Mouse (Mus musculus) embryonic facial prominence, embryonic 13.5 days (tissue): Measurements from ENCODE around the gene Adamts16. TPM values are rescaled to one million over a fixed set of nuclear protein-coding genes. Genes with fewer than 3 reads are reported as not detected.

ENCODE experiments used
- ATAC-seq: fragments of 200-750 bp; cut with Nextera tagmentation; 2 replicates; pipeline ENCODE4 v1.8.0; 2017; ENCODE audit warnings: low read depth; ENCODE audit not compliant: insufficient number of reproducible peaks, insufficient read depth, low FRiP score, low TSS enrichment
- H3K27ac ChIP-seq: fragments of 300-500 bp; sonication (generic); 2 replicates; pipeline ENCODE4 v1.5.1; 2015; ENCODE audit warnings: moderate library complexity, mild to moderate bottlenecking, inconsistent platforms
- H3K27me3 ChIP-seq: fragments of 300-500 bp; sonication (generic); 2 replicates; pipeline ENCODE4 v1.6.1; 2015; ENCODE audit warnings: mild to moderate bottlenecking, inconsistent platforms
- H3K36me3 ChIP-seq: fragments of 300-500 bp; sonication (generic); 2 replicates; pipeline ENCODE4 v1.6.1; 2015; ENCODE audit warnings: mild to moderate bottlenecking, inconsistent platforms
- H3K4me1 ChIP-seq: fragments of 300-500 bp; sonication (generic); 2 replicates; pipeline ENCODE4 v1.6.1; 2015; ENCODE audit warnings: inconsistent platforms
- H3K4me2 ChIP-seq: fragments of 300-500 bp; sonication (generic); 2 replicates; pipeline ENCODE4 v1.6.1; 2015; ENCODE audit warnings: moderate library complexity, mild to moderate bottlenecking, inconsistent platforms
- H3K4me3 ChIP-seq: fragments of 300-500 bp; sonication (generic); 2 replicates; pipeline ENCODE4 v1.5.1; 2015; ENCODE audit warnings: mild to moderate bottlenecking, inconsistent platforms
- H3K9ac ChIP-seq: fragments of 300-500 bp; sonication (generic); 2 replicates; pipeline ENCODE4 v1.6.1; 2015; ENCODE audit warnings: mild to moderate bottlenecking, inconsistent platforms
- H3K9me3 ChIP-seq: fragments of 300-500 bp; sonication (generic); 2 replicates; pipeline ENCODE4 v1.6.1; 2016; ENCODE audit warnings: inconsistent platforms
- WGBS: fragments of 180-500 bp; shearing (Covaris S2); methylation state at CpG from one replicate; pipeline ENCODE4 v1.1.7; 2015; ENCODE audit warnings: mixed read lengths; 5-methylcytosine and 5-hydroxymethylcytosine counted together
- polyA plus RNA-seq: library from polyadenylated mRNA; unstranded; fragments of >200 nt; fragmentation: Nextera tagmentation; extraction: Ambion mirVana; gene quantifications from 2 replicates; pipeline ENCODE4 v1.2.1, GENCODE M21; 2015

Adamts16 gene
- polyA plus RNA-seq, 1 experiment from 2014 or later, result 0.55 TPM

- Histone ChIP-seq H3K4me3 (no peak overlapping the region), H3K4me1 (no peaks in the 10 kb centered on the region), H3K27me3 (peaks cover 9% of the 10 kb centered on the region; the same call in 1 of the 2 replicates), H3K27ac (no peak overlapping the region), H3K4me2 (no peak overlapping the region), H3K9me3 (no peaks in the 10 kb centered on the region), H3K9ac (no peak overlapping the region), H3K36me3 (no peaks in the 10 kb centered on the region)
- ATAC-seq, result no peak
- 43% methylated on average over 4 of the region's 4 CpGs for WGBS
Measured at GRCm38 (mm10) chr13:70827507-70827906, 14.1 kb downstream of the Adamts16 start.

GRCm38 (mm10) chr13:70825265-70825664, 16.3 kb downstream of the Adamts16 start:
- no peak for ATAC-seq
- H3K27me3 ChIP-seq, result peaks cover 12% of the 10 kb centered on the region; the same call in 1 of the 2 replicates
- H3K36me3 ChIP-seq, result no peaks in the 10 kb centered on the region
- H3K9me3 ChIP-seq, result no peaks in the 10 kb centered on the region
- H3K9ac ChIP-seq, result no peak overlapping the region
- no peaks in the 10 kb centered on the region for H3K4me1 ChIP-seq
- H3K27ac ChIP-seq, result no peak overlapping the region
- H3K4me3 ChIP-seq, result no peak overlapping the region
- no peak overlapping the region for H3K4me2 ChIP-seq
- 85% methylated on average over 5 of the region's 5 CpGs for WGBS

- ATAC-seq, result peak; percentile 56; the same call in 1 of the 2 replicates
- WGBS, result 22% methylated on average over 8 of the region's 8 CpGs
- H3K36me3 ChIP-seq, result no peaks in the 10 kb centered on the region
Measured at GRCm38 (mm10) chr13:70823757-70824156, 17.9 kb downstream of the Adamts16 start.

GRCm38 (mm10) chr13:70818982-70819381, 22.6 kb downstream of the Adamts16 start:
- H3K4me3 ChIP-seq, result no peak overlapping the region
- no peak overlapping the region for H3K9ac ChIP-seq
- H3K36me3 ChIP-seq, result no peaks in the 10 kb centered on the region
- H3K27me3 ChIP-seq, result 0 out of 2 replicates have a peak, but pooled peaks cover 10% of the 10 kb centered on the region
- WGBS, result 80% methylated on average over 5 of the region's 5 CpGs
- H3K4me1 ChIP-seq, result no peaks in the 10 kb centered on the region
- H3K4me2 ChIP-seq, result no peak overlapping the region
- no peaks in the 10 kb centered on the region for H3K9me3 ChIP-seq
- ATAC-seq, result no peak
- H3K27ac ChIP-seq, result no peak overlapping the region

More at GRCm38 (mm10) chr13:70823757-70824156, 17.9 kb downstream of the Adamts16 start:
- Histone ChIP-seq H3K27me3 (peaks cover 16% of the 10 kb centered on the region; the same call in 1 of the 2 replicates), H3K4me3 (no peak overlapping the region), H3K4me2 (no peak overlapping the region), H3K9ac (no peak overlapping the region), H3K27ac (no peak overlapping the region; the same call in 1 of the 2 replicates), H3K9me3 (no peaks in the 10 kb centered on the region), H3K4me1 (no peaks in the 10 kb centered on the region)

GRCm38 (mm10) chr13:70814423-70814822, 27.2 kb downstream of the Adamts16 start:
- 39% methylated on average over 3 of the region's 3 CpGs for WGBS
- Histone ChIP-seq H3K27me3 (0 out of 2 replicates have a peak, but pooled peaks cover 3% of the 10 kb centered on the region), H3K9ac (no peak overlapping the region), H3K27ac (no peak overlapping the region), H3K4me3 (no peak overlapping the region), H3K9me3 (no peaks in the 10 kb centered on the region), H3K4me2 (no peak overlapping the region), H3K4me1 (no peaks in the 10 kb centered on the region), H3K36me3 (no peaks in the 10 kb centered on the region)
- ATAC-seq, result no peak

GRCm38 (mm10) chr13:70805506-70805905, 36.1 kb downstream of the Adamts16 start:
- Histone ChIP-seq H3K9me3 (no peaks in the 10 kb centered on the region), H3K27ac (no peak overlapping the region), H3K36me3 (no peaks in the 10 kb centered on the region), H3K4me1 (no peaks in the 10 kb centered on the region), H3K4me2 (no peak overlapping the region), H3K4me3 (no peak overlapping the region), H3K27me3 (no peaks in the 10 kb centered on the region; the same call in 1 of the 2 replicates), H3K9ac (no peak overlapping the region)
- ATAC-seq, result no peak
- 86% methylated on average over 3 of the region's 3 CpGs for WGBS

GRCm38 (mm10) chr13:70802849-70803248, 38.8 kb downstream of the Adamts16 start:
- Histone ChIP-seq H3K36me3 (no peaks in the 10 kb centered on the region), H3K4me2 (no peak overlapping the region), H3K27me3 (no peaks in the 10 kb centered on the region), H3K4me1 (0 out of 2 replicates have a peak, but pooled peaks cover 5% of the 10 kb centered on the region), H3K9ac (no peak overlapping the region), H3K9me3 (no peaks in the 10 kb centered on the region), H3K27ac (no peak overlapping the region), H3K4me3 (no peak overlapping the region)
- 85% methylated on average over 1 of the region's 1 CpGs for WGBS
- ATAC-seq, result no peak

- Histone ChIP-seq H3K4me1 (peaks cover 9% of the 10 kb centered on the region), H3K9me3 (no peaks in the 10 kb centered on the region), H3K27ac (no peak overlapping the region), H3K36me3 (no peaks in the 10 kb centered on the region), H3K4me2 (no peak overlapping the region), H3K9ac (no peak overlapping the region), H3K27me3 (no peaks in the 10 kb centered on the region), H3K4me3 (no peak overlapping the region)
- no peak for ATAC-seq
- WGBS, result 67% methylated on average over 3 of the region's 3 CpGs
Measured at GRCm38 (mm10) chr13:70799322-70799721, 42.3 kb downstream of the Adamts16 start.

GRCm38 (mm10) chr13:70798396-70798795, 43.2 kb downstream of the Adamts16 start:
- no peaks in the 10 kb centered on the region for H3K27me3 ChIP-seq
- H3K4me2 ChIP-seq, result no peak overlapping the region
- no peak overlapping the region for H3K27ac ChIP-seq
- H3K9ac ChIP-seq, result no peak overlapping the region
- peaks cover 17% of the 10 kb centered on the region for H3K4me1 ChIP-seq
- H3K36me3 ChIP-seq, result no peaks in the 10 kb centered on the region
- no peaks in the 10 kb centered on the region for H3K9me3 ChIP-seq
- no peak overlapping the region for H3K4me3 ChIP-seq
- 69% methylated on average over 5 of the region's 5 CpGs for WGBS
- ATAC-seq, result no peak

GRCm38 (mm10) chr13:70794074-70794572, 47.5 kb downstream of the Adamts16 start:
- 7% methylated on average over 8 of the region's 8 CpGs for WGBS
- H3K9me3 ChIP-seq, result no peaks in the 10 kb centered on the region
- no peak overlapping the region for H3K4me2 ChIP-seq
- H3K27ac ChIP-seq, result no peak overlapping the region
- H3K4me1 ChIP-seq, result peaks cover 11% of the 10 kb centered on the region
- no peaks in the 10 kb centered on the region for H3K27me3 ChIP-seq
- ATAC-seq, result 0 out of 2 replicates have a peak, but pooled peaks have one; percentile 74
- H3K9ac ChIP-seq, result no peak overlapping the region
- H3K36me3 ChIP-seq, result no peaks in the 10 kb centered on the region
- H3K4me3 ChIP-seq, result no peak overlapping the region

- Histone ChIP-seq H3K4me1 (peaks cover 11% of the 10 kb centered on the region), H3K9ac (no peak overlapping the region), H3K36me3 (no peaks in the 10 kb centered on the region), H3K4me3 (no peak overlapping the region), H3K9me3 (no peaks in the 10 kb centered on the region), H3K4me2 (no peak overlapping the region), H3K27me3 (no peaks in the 10 kb centered on the region), H3K27ac (no peak overlapping the region)
- no peak for ATAC-seq
- WGBS, result 60% methylated on average over 4 of the region's 4 CpGs
Measured at GRCm38 (mm10) chr13:70793660-70794059, 48.0 kb downstream of the Adamts16 start.

GRCm38 (mm10) chr13:70792950-70793349, 48.7 kb downstream of the Adamts16 start:
- no peak for ATAC-seq
- H3K9me3 ChIP-seq, result no peaks in the 10 kb centered on the region
- H3K4me3 ChIP-seq, result no peak overlapping the region
- 82% methylated on average over 7 of the region's 7 CpGs for WGBS
- H3K4me2 ChIP-seq, result no peak overlapping the region
- no peaks in the 10 kb centered on the region for H3K27me3 ChIP-seq
- H3K27ac ChIP-seq, result no peak overlapping the region
- peaks cover 11% of the 10 kb centered on the region for H3K4me1 ChIP-seq
- H3K36me3 ChIP-seq, result no peaks in the 10 kb centered on the region
- no peak overlapping the region for H3K9ac ChIP-seq
